Mouse (Mus musculus): ENCODE measurements at regions not wholly inside any gene's neighbourhood (a gene's known extent, or its start where the extent isn't known, plus 50 kb on each side); places are given as distances from the start of the nearest gene placed in this dataset.

- no peak overlapping the region for H3K27ac ChIP-seq (ENCODE audit: insufficient read depth, low read depth)
- H3K9me3 ChIP-seq (replicated peaks; ENCODE audit: low read length): peaks cover 69% of the 10 kb centered on the region
- no peaks in the 10 kb centered on the region for H3K27me3 ChIP-seq (replicated peaks)
- H3K4me2 ChIP-seq (ENCODE audit: insufficient read depth, low read depth, poor library complexity, severe bottlenecking): no peak overlapping the region
- no peaks in the 10 kb centered on the region for H3K79me2 ChIP-seq (replicated peaks; ENCODE audit: control insufficient read depth, extremely low read depth, insufficient read depth, poor library complexity, severe bottlenecking)
- in situ Hi-C loops (cut with MboI; ENCODE audit: low pct_ligation_motif_present, low pct_unique_long_range_greater_than_20kb, low sequenced_read_pairs): no loop called here
- no peak overlapping the region for H3K9ac ChIP-seq (ENCODE audit: insufficient read depth, low read depth)
- H3K36me3 ChIP-seq (replicated peaks in 1 of 2; ENCODE audit: control insufficient read depth in 1 of 2, insufficient read depth in 1 of 2, low read length in 1 of 2): no peaks in the 10 kb centered on the region
- no peak for DNase-seq (ENCODE audit: extremely low read depth)
- TF ChIP-seq HCFC1 (IDR thresholded peaks at IDR 0.05; ENCODE audit: low read depth, low read length) (no peak), CHD2 (IDR thresholded peaks at IDR 0.05; ENCODE audit: low read length) (no peak)
- dilution Hi-C loops (cut with MboI; ENCODE audit: extremely low pct_ligation_motif_present, extremely low pct_unique_long_range_greater_than_20kb, low sequenced_read_pairs): no loop called here
- H3K4me3 ChIP-seq (replicated peaks in 1 of 3; ENCODE audit: low read depth in 2 of 3, low read length in 2 of 3, poor library complexity in 1 of 3): no peak overlapping the region
- H3K4me1 ChIP-seq (ENCODE audit: control insufficient read depth in 1 of 2, insufficient read depth in 2 of 2): no peaks in the 10 kb centered on the region
These were observed 131.3 kb downstream of the Med10 start for GRCm38 (mm10) chr13:69933551-69933845.

GRCm38 (mm10) chr13:69939791-69940190 lies 137.6 kb downstream of the Med10 start:
- no peaks in the 10 kb centered on the region for H3K4me1 ChIP-seq (ENCODE audit: control insufficient read depth in 1 of 2, insufficient read depth in 2 of 2)
- H3K27ac ChIP-seq (ENCODE audit: insufficient read depth, low read depth): no peak overlapping the region
- no peak for TF ChIP-seq NELFE (IDR thresholded peaks at IDR 0.05; ENCODE audit: low read depth, low read length)
- TF ChIP-seq JUN (IDR thresholded peaks at IDR 0.05; ENCODE audit: insufficient read depth, low read depth, low read length): no peak
- TF ChIP-seq NRF1 (IDR thresholded peaks at IDR 0.05; ENCODE audit: low read depth, low read length): no peak
- TF ChIP-seq RAD21 (IDR thresholded peaks at IDR 0.05; ENCODE audit: low read depth, low read length): no peak
- H3K36me3 ChIP-seq (replicated peaks in 1 of 2; ENCODE audit: control insufficient read depth in 1 of 2, insufficient read depth in 1 of 2, low read length in 1 of 2): no peaks in the 10 kb centered on the region
- no peaks in the 10 kb centered on the region for H3K27me3 ChIP-seq (replicated peaks)
- no peak overlapping the region for H3K4me2 ChIP-seq (ENCODE audit: insufficient read depth, low read depth, poor library complexity, severe bottlenecking)
- no peak for DNase-seq (ENCODE audit: extremely low read depth)
- no peaks in the 10 kb centered on the region for H3K79me2 ChIP-seq (replicated peaks; ENCODE audit: control insufficient read depth, extremely low read depth, insufficient read depth, poor library complexity, severe bottlenecking)
- no peak overlapping the region for H3K4me3 ChIP-seq (replicated peaks in 1 of 3; ENCODE audit: low read depth in 2 of 3, low read length in 2 of 3, poor library complexity in 1 of 3)
- peaks cover 65% of the 10 kb centered on the region for H3K9me3 ChIP-seq (replicated peaks; ENCODE audit: low read length)
- dilution Hi-C loops (cut with MboI; ENCODE audit: extremely low pct_ligation_motif_present, extremely low pct_unique_long_range_greater_than_20kb, low sequenced_read_pairs) (no loop called here), in situ Hi-C loops (cut with MboI; ENCODE audit: low pct_ligation_motif_present, low pct_unique_long_range_greater_than_20kb, low sequenced_read_pairs) (no loop called here)
- H3K9ac ChIP-seq (ENCODE audit: insufficient read depth, low read depth): no peak overlapping the region

GRCm38 (mm10) chr13:69944651-69945050 lies 142.5 kb downstream of the Med10 start:
- dilution Hi-C loops (cut with MboI; ENCODE audit: extremely low pct_ligation_motif_present, extremely low pct_unique_long_range_greater_than_20kb, low sequenced_read_pairs): no loop called here
- in situ Hi-C loops (cut with MboI; ENCODE audit: low pct_ligation_motif_present, low pct_unique_long_range_greater_than_20kb, low sequenced_read_pairs): no loop called here
- H3K4me2 ChIP-seq (ENCODE audit: insufficient read depth, low read depth, poor library complexity, severe bottlenecking): no peak overlapping the region
- TF ChIP-seq POLR2A (IDR thresholded peaks at IDR 0.05; ENCODE audit: low read depth, low read length) (no peak), ZMIZ1 (IDR thresholded peaks at IDR 0.05; ENCODE audit: low read depth, low read length) (no peak), UBTF (IDR thresholded peaks at IDR 0.05; ENCODE audit: low read depth, low read length) (no peak), NRF1 (IDR thresholded peaks at IDR 0.05; ENCODE audit: low read depth, low read length) (no peak), TBP (conservative IDR thresholded peaks at IDR 0.05; ENCODE audit: low read depth, low read length) (no peak), JUND (conservative IDR thresholded peaks at IDR 0.05; ENCODE audit: low read depth, low read length) (no peak), TCF12 (IDR thresholded peaks at IDR 0.05; ENCODE audit: low read depth, low read length) (no peak), USF1 (IDR thresholded peaks at IDR 0.05; ENCODE audit: low read depth, low read length) (no peak), RCOR1 (conservative IDR thresholded peaks at IDR 0.05; ENCODE audit: low read depth, low read length) (no peak)
- no peaks in the 10 kb centered on the region for H3K27me3 ChIP-seq (replicated peaks)
- no peaks in the 10 kb centered on the region for H3K79me2 ChIP-seq (replicated peaks; ENCODE audit: control insufficient read depth, extremely low read depth, insufficient read depth, poor library complexity, severe bottlenecking)
- H3K27ac ChIP-seq (ENCODE audit: insufficient read depth, low read depth): no peak overlapping the region
- H3K4me3 ChIP-seq (replicated peaks in 1 of 3; ENCODE audit: low read depth in 2 of 3, low read length in 2 of 3, poor library complexity in 1 of 3): no peak overlapping the region
- no peaks in the 10 kb centered on the region for H3K36me3 ChIP-seq (replicated peaks in 1 of 2; ENCODE audit: control insufficient read depth in 1 of 2, insufficient read depth in 1 of 2, low read length in 1 of 2)
- peaks cover 70% of the 10 kb centered on the region for H3K9me3 ChIP-seq (replicated peaks; ENCODE audit: low read length)
- no peak overlapping the region for H3K9ac ChIP-seq (ENCODE audit: insufficient read depth, low read depth)
- DNase-seq (ENCODE audit: extremely low read depth): no peak
- no peaks in the 10 kb centered on the region for H3K4me1 ChIP-seq (ENCODE audit: control insufficient read depth in 1 of 2, insufficient read depth in 2 of 2)
